Mouse (Mus musculus) olfactory bulb, adult 2 months (tissue): Measurements from ENCODE around the gene Dram1. TPM values are rescaled to one million over a fixed set of nuclear protein-coding genes. Genes with fewer than 3 reads are reported as not detected.

Experiments
- H3K27ac ChIP-seq: fragments of 200-500 bp; 2 replicates; pipeline ENCODE4 v1.5.1; 2012; ENCODE audit warnings: low read depth, low read length; ENCODE audit not compliant: insufficient read depth
- H3K4me1 ChIP-seq: fragments of 200-500 bp; 2 replicates; pipeline ENCODE4 v1.6.1; 2012; ENCODE audit warnings: low read length; ENCODE audit not compliant: control insufficient read depth, insufficient read depth
- H3K4me3 ChIP-seq: fragments of 200-500 bp; 2 replicates; pipeline ENCODE4 v1.5.1; 2012; ENCODE audit warnings: mild to moderate bottlenecking, low read depth, low read length, moderate library complexity; ENCODE audit not compliant: insufficient read depth
- CTCF ChIP-seq: fragments of 200-500 bp; IDR thresholded peaks from 2 replicates; pipeline ENCODE4 v1.5.1; 2012; ENCODE audit warnings: low read depth, mild to moderate bottlenecking, low read length, moderate library complexity; ENCODE audit not compliant: insufficient read depth
- POLR2A ChIP-seq: fragments of 200-500 bp; IDR thresholded peaks from 2 replicates; pipeline ENCODE4 v1.6.1; 2012; ENCODE audit warnings: mild to moderate bottlenecking, low read depth, low read length, moderate library complexity; ENCODE audit not compliant: insufficient read depth
- WGBS: fragments of 180-500 bp; shearing (Covaris S2); methylation state at CpG from one replicate; pipeline ENCODE4 v1.1.7; 2018; 5-methylcytosine and 5-hydroxymethylcytosine counted together
- polyA plus RNA-seq: library from polyadenylated mRNA; stranded (reverse); fragments of >200 nt; gene quantifications from 2 replicates; pipeline ENCODE4 v1.2.4, GENCODE M21; 2012; ENCODE audit warnings: low replicate concordance; ENCODE audit not compliant: missing spikeins, insufficient read depth, insufficient read length

Gene Dram1
- polyA plus RNA-seq, 1 experiment, result not detected

DNA sequence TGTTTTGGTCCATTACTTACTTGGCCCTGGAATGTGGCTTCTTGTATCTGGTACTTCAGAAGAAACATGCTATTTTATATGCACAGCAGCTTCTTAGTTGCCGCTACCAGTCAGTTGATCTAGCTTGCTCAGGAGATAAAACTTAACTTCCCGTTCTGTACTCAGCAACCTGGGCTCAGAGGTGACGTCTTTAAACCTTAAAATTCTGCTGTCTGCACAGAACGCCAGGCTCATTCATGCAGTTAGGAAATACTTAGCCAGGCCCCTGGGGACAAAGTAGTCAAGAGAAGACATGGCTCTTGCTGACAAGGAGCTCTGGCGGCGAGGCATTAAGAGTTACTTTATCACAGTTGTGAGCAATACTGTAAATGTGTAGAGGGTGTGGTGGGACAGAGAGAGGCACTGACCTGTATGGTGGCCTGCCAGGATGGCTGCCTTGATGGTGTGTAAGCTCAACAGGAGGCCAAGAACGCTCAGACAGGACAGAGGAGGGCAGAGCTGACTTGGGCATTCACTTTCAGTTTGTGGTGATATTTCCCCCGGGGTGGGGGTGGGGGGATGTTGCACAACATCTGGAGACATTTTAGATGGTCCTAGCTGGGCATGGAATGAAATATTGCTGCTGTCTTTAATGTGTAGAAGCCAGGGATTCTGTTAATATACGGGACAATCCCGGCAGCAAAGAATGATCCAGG lies 11.4 kb upstream of the Dram1 start:
- H3K27ac ChIP-seq, result no peak overlapping the region
- no peak overlapping the region for H3K4me3 ChIP-seq
- TF ChIP-seq CTCF (no peak), POLR2A (no peak)
- peaks cover 9% of the 10 kb centered on the region for H3K4me1 ChIP-seq
- WGBS, result 76% methylated on average over 10 of the region's 10 CpGs

DNA sequence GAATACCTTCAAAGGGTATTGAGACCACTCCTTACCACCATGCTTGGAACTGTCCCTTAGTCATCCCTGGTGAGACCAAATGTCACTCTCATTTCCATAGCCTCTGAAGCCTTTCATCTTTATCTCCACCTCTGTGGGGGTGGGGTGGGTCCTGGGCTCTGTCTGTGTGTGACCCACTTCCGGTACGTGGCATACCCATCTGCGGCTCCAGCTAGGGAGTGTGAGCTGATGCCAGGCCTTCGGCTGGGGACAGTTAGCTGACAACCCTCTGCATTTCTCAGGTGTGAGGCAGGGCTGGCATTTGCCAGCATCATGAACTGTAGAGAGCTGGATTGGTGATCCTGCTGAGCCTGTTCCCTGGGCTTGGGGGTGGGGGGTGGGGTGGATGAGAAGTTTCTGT lies 10.7 kb upstream of the Dram1 start:
- Histone ChIP-seq H3K4me1 (peaks cover 9% of the 10 kb centered on the region), H3K4me3 (no peak overlapping the region), H3K27ac (no peak overlapping the region)
- no peak for TF ChIP-seq POLR2A
- TF ChIP-seq CTCF, result no peak
- WGBS, result 83% methylated on average over 4 of the region's 4 CpGs

- no peak for TF ChIP-seq POLR2A
- no peak for TF ChIP-seq CTCF
- 77% methylated on average over 6 of the region's 6 CpGs for WGBS
- Histone ChIP-seq H3K4me1 (peaks cover 14% of the 10 kb centered on the region; the same call in 1 of the 2 replicates), H3K27ac (no peak overlapping the region), H3K4me3 (no peak overlapping the region)
Measured at GRCm38 (mm10) chr10:88386251-88386650, 7.4 kb upstream of the Dram1 start.

DNA sequence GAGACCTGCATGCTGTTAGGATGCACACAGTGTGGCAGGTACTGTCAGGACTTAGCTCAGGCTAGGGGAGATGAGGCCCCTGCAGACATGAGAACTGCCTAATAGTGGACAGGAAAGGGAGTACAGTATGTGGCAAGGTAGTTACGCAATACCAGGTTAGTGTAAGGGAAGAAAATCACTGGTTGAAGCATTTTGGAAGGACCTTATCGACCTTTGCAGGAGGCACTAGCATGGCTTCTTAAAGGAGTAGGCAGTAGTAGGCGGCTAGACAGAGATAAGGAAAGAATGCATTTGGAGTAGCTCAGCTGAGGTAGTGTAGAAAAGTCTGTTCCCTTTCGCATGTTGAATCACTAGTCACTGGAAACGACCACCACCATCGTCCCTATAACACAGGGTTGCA lies 6.9 kb upstream of the Dram1 start:
- Histone ChIP-seq H3K4me3 (no peak overlapping the region), H3K4me1 (peaks cover 16% of the 10 kb centered on the region; the same call in 1 of the 2 replicates), H3K27ac (no peak overlapping the region)
- 72% methylated on average over 6 of the region's 6 CpGs for whole genome bisulfite sequencing
- no peak for TF ChIP-seq CTCF
- TF ChIP-seq POLR2A, result no peak

DNA sequence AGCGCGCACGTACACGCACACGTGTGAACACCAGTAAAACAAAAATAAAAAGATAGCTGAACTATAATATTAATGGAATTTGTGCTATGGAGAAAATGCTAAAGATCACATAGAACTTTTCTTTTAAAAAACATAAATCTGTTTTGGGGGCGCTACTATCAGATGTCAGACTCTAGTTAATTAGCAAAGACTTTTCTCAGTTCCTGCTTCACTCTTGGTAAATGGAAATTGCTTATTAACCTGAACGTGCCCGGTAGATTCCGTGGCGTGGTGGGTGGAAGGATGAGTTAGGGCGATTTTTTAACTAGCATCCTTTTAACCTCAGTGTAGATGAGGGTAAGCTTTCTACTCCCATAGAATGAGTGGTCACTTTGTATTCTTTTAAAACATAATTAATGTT lies 6.4 kb upstream of the Dram1 start:
- no peak for TF ChIP-seq POLR2A
- Histone ChIP-seq H3K4me1 (peaks cover 16% of the 10 kb centered on the region; the same call in 1 of the 2 replicates), H3K4me3 (no peak overlapping the region), H3K27ac (no peak overlapping the region)
- 89% methylated on average over 11 of the region's 11 CpGs for whole genome bisulfite sequencing

- no peak overlapping the region for H3K4me3 ChIP-seq
- WGBS, result 55% methylated on average over 5 of the region's 5 CpGs
Measured at GRCm38 (mm10) chr10:88384081-88384480, 5.2 kb upstream of the Dram1 start.

DNA sequence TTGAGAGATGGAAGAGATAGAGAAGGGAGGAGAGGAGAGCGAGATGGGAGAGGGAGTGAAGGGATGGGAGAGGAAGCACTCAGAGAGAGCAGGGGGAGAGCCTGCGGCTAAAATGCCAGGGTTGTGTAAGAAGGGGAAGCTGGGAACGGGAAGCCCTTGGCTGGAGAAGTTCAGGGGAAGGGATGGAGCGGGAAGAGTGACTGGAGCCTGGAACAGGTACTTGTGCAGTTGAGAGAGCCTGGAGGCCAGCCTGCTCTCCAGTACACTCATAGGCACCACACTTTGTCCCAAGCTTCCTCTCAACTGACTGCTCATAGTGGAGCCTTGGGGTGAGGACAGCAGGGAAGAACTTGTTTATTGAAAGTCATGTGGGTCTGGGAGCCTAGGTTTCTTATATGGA lies 4.6 kb upstream of the Dram1 start:
- Histone ChIP-seq H3K27ac (no peak overlapping the region), H3K4me3 (no peak overlapping the region), H3K4me1 (peaks cover 10% of the 10 kb centered on the region; the same call in 1 of the 2 replicates)
- 82% methylated on average over 4 of the region's 4 CpGs for WGBS
- TF ChIP-seq CTCF, result no peak
- no peak for TF ChIP-seq POLR2A

More at GRCm38 (mm10) chr10:88384081-88384480, 5.2 kb upstream of the Dram1 start:
- no peak overlapping the region for H3K27ac ChIP-seq
- no peak for TF ChIP-seq CTCF
- peaks cover 9% of the 10 kb centered on the region; the same call in 1 of the 2 replicates for H3K4me1 ChIP-seq

- 90% methylated on average over 6 of the region's 6 CpGs for WGBS
- H3K4me1 ChIP-seq, result peaks cover 11% of the 10 kb centered on the region; the same call in 1 of the 2 replicates
- H3K4me3 ChIP-seq, result no peak overlapping the region
- TF ChIP-seq POLR2A, result no peak
- no peak for TF ChIP-seq CTCF
- H3K27ac ChIP-seq, result no peak overlapping the region
Measured at GRCm38 (mm10) chr10:88382009-88382408, 3.1 kb upstream of the Dram1 start.

DNA sequence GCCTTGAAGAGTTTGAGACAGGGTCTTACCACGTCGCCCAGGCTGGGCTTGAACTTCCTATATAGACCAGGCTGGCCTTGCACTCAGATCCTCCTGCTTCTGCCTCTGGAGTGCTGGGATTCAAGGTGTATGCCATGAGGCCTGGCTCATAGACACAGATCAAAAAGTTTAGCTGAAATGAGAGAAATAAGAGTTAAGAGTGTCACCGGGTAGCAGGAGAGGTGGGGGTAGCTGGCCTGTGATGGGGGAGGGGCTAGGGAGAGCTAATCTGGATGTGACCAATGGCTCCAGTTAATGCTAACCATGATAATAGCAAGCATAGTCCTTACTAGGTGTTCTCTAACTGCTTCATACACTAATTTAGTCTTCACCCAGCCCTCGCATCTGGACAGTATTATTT lies 2.4 kb upstream of the Dram1 start:
- 88% methylated on average over 4 of the region's 4 CpGs for WGBS
- TF ChIP-seq POLR2A, result no peak
- no peak for TF ChIP-seq CTCF
- Histone ChIP-seq H3K4me3 (no peak overlapping the region), H3K4me1 (peaks cover 10% of the 10 kb centered on the region), H3K27ac (no peak overlapping the region)

- TF ChIP-seq POLR2A, result no peak
- TF ChIP-seq CTCF, result no peak
- 23% methylated on average over 14 of the region's 14 CpGs for WGBS
- H3K27ac ChIP-seq, result no peak overlapping the region
Measured at GRCm38 (mm10) chr10:88380430-88381060, 1.7 kb upstream of the Dram1 start.

More at GRCm38 (mm10) chr10:88380430-88381060, 1.7 kb upstream of the Dram1 start:
- Histone ChIP-seq H3K4me3 (peak overlapping the region; percentile 73; the same call in 1 of the 2 replicates), H3K4me1 (peaks cover 8% of the 10 kb centered on the region)
